Comparison of ENCODE assay signal across 8 mouse cellular contexts in the genomic region with DNA sequence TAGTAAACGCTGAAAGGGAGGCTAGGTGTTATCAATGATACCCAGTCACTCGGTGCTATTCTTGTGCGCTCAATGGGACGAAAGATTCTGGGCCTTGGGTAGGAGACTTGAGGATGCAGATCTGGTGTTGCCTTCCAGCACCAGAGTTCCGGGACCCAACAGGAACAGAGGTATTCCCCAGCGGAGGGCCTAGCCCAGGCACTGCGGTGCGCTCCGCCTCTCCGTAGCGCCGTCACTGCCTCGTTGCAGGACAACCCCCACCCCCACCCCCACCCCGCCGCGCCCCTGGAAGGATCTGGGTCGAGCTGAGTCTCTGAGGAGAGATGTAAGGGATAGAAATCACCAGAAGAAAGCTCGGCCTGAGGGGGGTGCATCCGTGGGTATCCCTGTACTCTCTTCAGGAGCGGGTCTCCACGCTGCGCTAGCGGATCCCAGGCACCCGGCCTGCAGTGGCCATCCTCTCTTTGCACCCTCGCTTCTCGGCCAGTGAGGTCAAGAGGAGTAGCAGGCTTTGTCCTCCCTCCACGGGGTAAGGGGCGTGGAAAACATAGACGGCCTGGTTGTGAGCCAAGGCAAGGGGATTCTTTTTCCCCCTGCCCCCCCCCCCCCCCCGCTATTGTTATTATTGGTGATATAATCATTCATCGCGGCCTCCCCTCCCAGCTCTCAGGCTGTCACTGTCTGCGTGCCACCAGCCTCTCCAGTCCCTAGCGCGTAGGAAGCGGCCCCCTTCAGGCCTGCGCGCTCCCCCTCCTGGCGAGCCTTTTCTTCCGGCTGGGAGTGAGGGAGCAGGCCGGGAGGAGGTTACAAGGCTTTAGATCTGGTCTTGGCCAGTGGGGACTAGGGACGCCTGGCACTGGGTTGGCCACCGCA. TPM values are rescaled to one million over a fixed set of nuclear protein-coding genes. Genes with fewer than 3 reads are reported as not detected.
DNase-seq lines count a peak whose midpoint lies in the region; ATAC-seq lines count a peak whose summit lies in the region.

No protein-coding gene starts in this region.

- under 1% methylated on average over 41 of the region's 43 CpGs for WGBS in intestine, embryonic 14.5 days

- H3K27ac ChIP-seq in intestine, embryonic 14.5 days (ENCODE audit: low read depth), result peak overlapping the region; percentile 95

- H3K9ac ChIP-seq in intestine, embryonic 14.5 days (ENCODE audit: low read length), result peak overlapping the region; percentile 65

- H3K36me3 ChIP-seq in intestine, embryonic 14.5 days (ENCODE audit: control insufficient read depth, insufficient read depth, low read length), result peaks cover 25% of the 10 kb centered on the region

- intact Hi-C loops in gastrocnemius, postnatal 14 days (cut with DNase I; ENCODE audit: low total_unique reads), result no loop called here
- intact Hi-C loops in left cerebral cortex, postnatal 14 days (cut with DNase I), result no loop called here

- peak overlapping the region; percentile 56 for H3K4me2 ChIP-seq in intestine, embryonic 14.5 days (ENCODE audit: low read length)

- ATAC-seq in intestine, embryonic 14.5 days (replicated peaks; ENCODE audit: low FRiP score, low TSS enrichment, low read depth), result peak; percentile 89
- peak; percentile 78 for ATAC-seq in megakaryocyte-erythroid progenitor cell, adult 5-6 weeks (replicated peaks; ENCODE audit: low FRiP score, low TSS enrichment, poor library complexity, severe bottlenecking)

- H3K4me3 ChIP-seq in intestine, embryonic 14.5 days (ENCODE audit: low read depth, low read length), result peak overlapping the region; percentile 82

- H3K4me1 ChIP-seq in intestine, embryonic 14.5 days (replicated peaks; ENCODE audit: control insufficient read depth, insufficient read depth, low read length), result peaks cover 4% of the 10 kb centered on the region; the same call in 1 of the 2 replicates

- no peaks in the 10 kb centered on the region for H3K9me3 ChIP-seq in intestine, embryonic 14.5 days (ENCODE audit: control insufficient read depth, low read length)

- DNase-seq in adipocyte (ENCODE audit: low spot score), result peak; percentile 84
- DNase-seq in embryo, embryonic 10 days (ENCODE audit: low spot score), result peak; percentile 90
- DNase-seq in gastrocnemius, postnatal 14 days, result peak; percentile 83
- DNase-seq in intestine, embryonic 14.5 days (ENCODE audit: low spot score), result peak; percentile 87
- peak; percentile 79 for DNase-seq in left cerebral cortex, postnatal 14 days (ENCODE audit: low spot score in 2 of 2)
- DNase-seq in right cerebral cortex, postnatal 25 days, result peak; percentile 84
- DNase-seq in urinary bladder, postnatal 36 days (ENCODE audit: low spot score in 2 of 2), result peak; percentile 64 to 79

- H3K27me3 ChIP-seq in intestine, embryonic 14.5 days (replicated peaks; ENCODE audit: control insufficient read depth, insufficient read depth, low read length), result no peaks in the 10 kb centered on the region

RNA-seq across cellular contexts. Expression of gene Bivm, which starts 0.7 kb away (rescaled TPM):
- total RNA-seq in gastrocnemius, postnatal 14 days (2021), result 1 to 10 TPM; 6.8 to 7.0 TPM
- polyA plus RNA-seq in intestine, embryonic 14.5 days (2014; fragmentation: Nextera tagmentation; extraction: Ambion mirVana), result 20.4 and 24.5 TPM in 2 replicates
- 10 to 100 TPM; 38.5 to 39.3 TPM for total RNA-seq in left cerebral cortex, postnatal 14 days (2021)
- 5.4 and 7.1 TPM in 2 replicates for total RNA-seq in megakaryocyte-erythroid progenitor cell, adult 5-6 weeks (2014; fragmentation: Nextera tagmentation)
- 6.7 and 11.7 TPM in 2 replicates for total RNA-seq in megakaryocyte-erythroid progenitor cell, adult 5-6 weeks (2017)

RNA-seq across cellular contexts. Expression of gene Kdelc1, which starts 0.8 kb away (rescaled TPM):
- 1 to 10 TPM; 9.1 to 9.3 TPM for total RNA-seq in gastrocnemius, postnatal 14 days (2021)
- 58.4 and 65.0 TPM in 2 replicates for polyA plus RNA-seq in intestine, embryonic 14.5 days (2014; fragmentation: Nextera tagmentation; extraction: Ambion mirVana)
- total RNA-seq in left cerebral cortex, postnatal 14 days (2021), result 10 to 100 TPM; 10.4 to 10.5 TPM
- total RNA-seq in megakaryocyte-erythroid progenitor cell, adult 5-6 weeks (2014; fragmentation: Nextera tagmentation), result 21.6 and 27.2 TPM in 2 replicates
- total RNA-seq in megakaryocyte-erythroid progenitor cell, adult 5-6 weeks (2017), result 20.1 and 22.8 TPM in 2 replicates

RNA-seq across cellular contexts. Expression of gene Tex30, which starts 17.2 kb away (rescaled TPM):
- 1 to 10 TPM; 4.5 to 6.2 TPM for total RNA-seq in gastrocnemius, postnatal 14 days (2021)
- polyA plus RNA-seq in intestine, embryonic 14.5 days (2014; fragmentation: Nextera tagmentation; extraction: Ambion mirVana), result 83.9 and 88.1 TPM in 2 replicates
- total RNA-seq in left cerebral cortex, postnatal 14 days (2021), result 10 to 100 TPM in 1 of 2 experiments, 1 to 10 TPM in 1; 7.0 to 10.6 TPM
- 76.5 and 92.0 TPM in 2 replicates for total RNA-seq in megakaryocyte-erythroid progenitor cell, adult 5-6 weeks (2014; fragmentation: Nextera tagmentation)
- total RNA-seq in megakaryocyte-erythroid progenitor cell, adult 5-6 weeks (2017), result 115 and 118 TPM in 2 replicates

RNA-seq across cellular contexts. Expression of gene Ercc5, which starts 28.1 kb away (rescaled TPM):
- total RNA-seq in gastrocnemius, postnatal 14 days (2021), result 10 to 100 TPM in 1 of 2 experiments, 1 to 10 TPM in 1; 9.8 to 16.6 TPM
- 18.4 and 18.5 TPM in 2 replicates for polyA plus RNA-seq in intestine, embryonic 14.5 days (2014; fragmentation: Nextera tagmentation; extraction: Ambion mirVana)
- 10 to 100 TPM; 19.4 to 23.0 TPM for total RNA-seq in left cerebral cortex, postnatal 14 days (2021)
- 16.9 and 19.3 TPM in 2 replicates for total RNA-seq in megakaryocyte-erythroid progenitor cell, adult 5-6 weeks (2014; fragmentation: Nextera tagmentation)
- 16.0 and 18.5 TPM in 2 replicates for total RNA-seq in megakaryocyte-erythroid progenitor cell, adult 5-6 weeks (2017)

RNA-seq across cellular contexts. Expression of gene Gm8251, which starts 57.7 kb away (rescaled TPM):
- total RNA-seq in gastrocnemius, postnatal 14 days (2021), result not detected
- 0.04 and 0.13 TPM in 2 replicates for polyA plus RNA-seq in intestine, embryonic 14.5 days (2014; fragmentation: Nextera tagmentation; extraction: Ambion mirVana)
- not detected for total RNA-seq in left cerebral cortex, postnatal 14 days (2021)
- 0.72 and 0.82 TPM in 2 replicates for total RNA-seq in megakaryocyte-erythroid progenitor cell, adult 5-6 weeks (2014; fragmentation: Nextera tagmentation)
- total RNA-seq in megakaryocyte-erythroid progenitor cell, adult 5-6 weeks (2017), result 0.19 and 0.46 TPM in 2 replicates

Comparison
In these comparisons a context has a peak if more than half of its experiments do, and no peak if none do; other contexts are left out.
1. Peak in every context shown above with its lines: DNase-seq, ATAC-seq, H3K4me3 ChIP-seq and H3K27ac ChIP-seq.
2. RNA of gene Tex30, which starts 17.2 kb away (total RNA-seq): 76.5 to 118 TPM in megakaryocyte-erythroid progenitor cell, adult 5-6 weeks; 7.0 to 10.6 TPM in left cerebral cortex, postnatal 14 days and 4.5 to 6.2 TPM in gastrocnemius, postnatal 14 days; every median in the first group is over 4 times any median in the second.